Mouse (Mus musculus): Measurements from ENCODE around the gene Ninj2. TPM values are rescaled to one million over a fixed set of nuclear protein-coding genes. Genes with fewer than 3 reads are reported as not detected.

The Ninj2 gene
- polyA plus RNA-seq, 1 experiment from 2014 or later = not detected

DNA sequence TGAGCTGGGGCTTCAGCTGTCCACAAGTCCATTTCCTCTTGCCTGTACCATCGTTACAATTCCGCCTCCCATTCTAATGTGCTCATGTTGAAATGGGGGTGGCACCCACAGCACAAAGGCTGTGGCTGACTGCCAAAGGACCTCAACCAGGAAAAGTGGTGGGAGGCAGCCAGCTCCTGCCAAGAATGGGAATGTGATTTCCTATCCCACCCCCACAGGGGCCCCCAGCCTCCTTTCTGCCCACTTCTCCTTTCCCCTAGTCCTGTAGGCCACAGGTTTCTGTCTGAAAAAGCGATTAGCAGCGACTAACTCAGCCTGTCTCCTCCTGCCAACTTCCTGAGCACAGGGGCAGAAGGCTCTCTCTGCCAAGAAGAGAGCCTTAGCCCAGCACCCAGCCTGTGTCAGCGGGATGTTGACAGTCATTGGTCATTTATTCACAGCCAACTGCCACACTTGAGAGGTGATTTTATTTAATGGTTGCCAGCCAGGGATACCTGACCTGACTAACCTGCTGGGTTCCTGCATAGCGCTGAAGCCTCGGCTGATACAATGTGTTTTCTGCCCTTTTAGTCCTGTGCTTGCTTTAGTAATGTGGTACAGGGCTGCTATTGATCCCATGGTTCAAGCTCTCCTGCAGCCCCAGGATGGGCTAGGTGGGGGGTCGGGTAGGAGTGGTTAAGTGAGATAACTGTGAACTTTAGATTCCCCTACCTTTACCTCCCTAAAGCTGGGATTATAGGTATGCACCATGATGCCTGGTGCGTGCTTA is 66.2 kb downstream of the Ninj2 start:
- Histone ChIP-seq H3K4me2 (ENCODE audit: low read depth, low read length) (no peak overlapping the region), H3K27ac (replicated peaks; ENCODE audit: low read depth, low read length) (no peak overlapping the region), H3K36me3 (replicated peaks; ENCODE audit: control insufficient read depth, insufficient read depth, low read depth, low read length) (no peaks in the 10 kb centered on the region), H3K27me3 (ENCODE audit: control insufficient read depth, insufficient read depth, low read length) (no peaks in the 10 kb centered on the region), H3K4me3 (ENCODE audit: low read depth, low read length) (no peak overlapping the region), H3K9ac (replicated peaks; ENCODE audit: low read length) (no peak overlapping the region), H3K4me1 (ENCODE audit: control insufficient read depth, insufficient read depth, low read length) (no peaks in the 10 kb centered on the region), H3K9me3 (replicated peaks; ENCODE audit: control insufficient read depth, low read length) (no peaks in the 10 kb centered on the region)
- no peak for ATAC-seq (replicated peaks; ENCODE audit: insufficient number of reproducible peaks, low FRiP score, low TSS enrichment, low read depth)
- 62% methylated on average over 9 of the region's 9 CpGs for WGBS
- DNase-seq (ENCODE audit: low spot score) = no peak

- Histone ChIP-seq H3K4me1 (ENCODE audit: control insufficient read depth, insufficient read depth, low read length) (no peaks in the 10 kb centered on the region), H3K4me2 (ENCODE audit: low read depth, low read length) (no peak overlapping the region), H3K36me3 (replicated peaks; ENCODE audit: control insufficient read depth, insufficient read depth, low read depth, low read length) (no peaks in the 10 kb centered on the region), H3K9me3 (replicated peaks; ENCODE audit: control insufficient read depth, low read length) (no peaks in the 10 kb centered on the region), H3K9ac (replicated peaks; ENCODE audit: low read length) (no peak overlapping the region), H3K27me3 (ENCODE audit: control insufficient read depth, insufficient read depth, low read length) (no peaks in the 10 kb centered on the region), H3K4me3 (ENCODE audit: low read depth, low read length) (no peak overlapping the region), H3K27ac (replicated peaks; ENCODE audit: low read depth, low read length) (no peak overlapping the region)
- no peak for ATAC-seq (replicated peaks; ENCODE audit: insufficient number of reproducible peaks, low FRiP score, low TSS enrichment, low read depth)
- WGBS = 77% methylated on average over 6 of the region's 6 CpGs
- DNase-seq (ENCODE audit: low spot score) = no peak
Observed at GRCm38 (mm10) chr6:120162928-120163327, 69.8 kb downstream of the Ninj2 start.

DNA sequence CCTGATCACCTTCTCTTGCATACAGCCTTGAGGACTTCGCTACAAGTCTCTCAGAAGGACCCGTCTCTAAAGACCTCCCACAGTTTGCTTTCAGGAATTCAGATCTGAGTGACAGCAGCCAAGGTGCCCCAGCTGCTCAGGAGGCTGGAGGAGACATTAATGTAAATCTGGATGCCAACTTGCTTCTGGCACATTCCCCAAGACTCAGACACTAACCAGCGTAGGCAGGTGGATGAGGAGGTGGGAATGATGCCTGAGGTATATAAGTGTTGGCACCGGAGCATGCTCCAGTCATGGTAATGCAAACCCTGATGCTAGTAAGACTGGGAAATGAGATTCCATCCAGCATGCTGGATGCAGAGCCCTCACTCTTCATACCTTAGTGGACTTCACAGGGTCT is 71.6 kb downstream of the Ninj2 start:
- no peak overlapping the region for H3K27ac ChIP-seq (replicated peaks; ENCODE audit: low read depth, low read length)
- H3K4me1 ChIP-seq (ENCODE audit: control insufficient read depth, insufficient read depth, low read length) = no peaks in the 10 kb centered on the region
- no peaks in the 10 kb centered on the region for H3K27me3 ChIP-seq (ENCODE audit: control insufficient read depth, insufficient read depth, low read length)
- no peaks in the 10 kb centered on the region for H3K36me3 ChIP-seq (replicated peaks; ENCODE audit: control insufficient read depth, insufficient read depth, low read depth, low read length)
- ATAC-seq (replicated peaks; ENCODE audit: insufficient number of reproducible peaks, low FRiP score, low TSS enrichment, low read depth) = no peak
- no peaks in the 10 kb centered on the region for H3K9me3 ChIP-seq (replicated peaks; ENCODE audit: control insufficient read depth, low read length)
- H3K4me2 ChIP-seq (ENCODE audit: low read depth, low read length) = no peak overlapping the region
- DNase-seq (ENCODE audit: low spot score) = no peak
- no peak overlapping the region for H3K4me3 ChIP-seq (ENCODE audit: low read depth, low read length)
- H3K9ac ChIP-seq (replicated peaks; ENCODE audit: low read length) = no peak overlapping the region
- 86% methylated on average over 4 of the region's 4 CpGs for WGBS

DNA sequence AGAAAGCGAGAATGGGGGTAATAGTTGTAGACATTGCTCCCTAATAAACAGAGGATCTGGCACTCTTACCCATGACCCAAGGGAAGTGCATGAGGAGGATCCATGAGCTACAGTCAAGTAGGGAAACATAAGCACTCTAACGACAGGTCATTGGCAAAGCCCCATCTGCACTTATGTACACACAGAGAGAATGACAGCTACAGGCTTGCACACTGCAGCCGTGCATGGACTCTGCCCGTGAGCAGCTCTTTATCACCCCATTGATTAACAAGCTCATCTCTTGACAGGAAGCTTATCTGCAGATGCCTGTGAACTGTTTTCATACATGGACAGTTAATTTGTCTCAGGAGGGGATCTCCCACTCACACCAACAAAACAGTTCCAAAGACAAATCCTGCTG is 74.4 kb downstream of the Ninj2 start:
- H3K27ac ChIP-seq (replicated peaks; ENCODE audit: low read depth, low read length) = no peak overlapping the region
- no peak for ATAC-seq (replicated peaks; ENCODE audit: insufficient number of reproducible peaks, low FRiP score, low TSS enrichment, low read depth)
- H3K9me3 ChIP-seq (replicated peaks; ENCODE audit: control insufficient read depth, low read length) = no peaks in the 10 kb centered on the region
- H3K4me3 ChIP-seq (ENCODE audit: low read depth, low read length) = no peak overlapping the region
- no peak for DNase-seq (ENCODE audit: low spot score)
- WGBS = 82% methylated on average over 4 of the region's 4 CpGs
- H3K27me3 ChIP-seq (ENCODE audit: control insufficient read depth, insufficient read depth, low read length) = no peaks in the 10 kb centered on the region
- no peaks in the 10 kb centered on the region for H3K4me1 ChIP-seq (ENCODE audit: control insufficient read depth, insufficient read depth, low read length)
- no peak overlapping the region for H3K4me2 ChIP-seq (ENCODE audit: low read depth, low read length)
- no peak overlapping the region for H3K9ac ChIP-seq (replicated peaks; ENCODE audit: low read length)
- no peaks in the 10 kb centered on the region for H3K36me3 ChIP-seq (replicated peaks; ENCODE audit: control insufficient read depth, insufficient read depth, low read depth, low read length)

DNA sequence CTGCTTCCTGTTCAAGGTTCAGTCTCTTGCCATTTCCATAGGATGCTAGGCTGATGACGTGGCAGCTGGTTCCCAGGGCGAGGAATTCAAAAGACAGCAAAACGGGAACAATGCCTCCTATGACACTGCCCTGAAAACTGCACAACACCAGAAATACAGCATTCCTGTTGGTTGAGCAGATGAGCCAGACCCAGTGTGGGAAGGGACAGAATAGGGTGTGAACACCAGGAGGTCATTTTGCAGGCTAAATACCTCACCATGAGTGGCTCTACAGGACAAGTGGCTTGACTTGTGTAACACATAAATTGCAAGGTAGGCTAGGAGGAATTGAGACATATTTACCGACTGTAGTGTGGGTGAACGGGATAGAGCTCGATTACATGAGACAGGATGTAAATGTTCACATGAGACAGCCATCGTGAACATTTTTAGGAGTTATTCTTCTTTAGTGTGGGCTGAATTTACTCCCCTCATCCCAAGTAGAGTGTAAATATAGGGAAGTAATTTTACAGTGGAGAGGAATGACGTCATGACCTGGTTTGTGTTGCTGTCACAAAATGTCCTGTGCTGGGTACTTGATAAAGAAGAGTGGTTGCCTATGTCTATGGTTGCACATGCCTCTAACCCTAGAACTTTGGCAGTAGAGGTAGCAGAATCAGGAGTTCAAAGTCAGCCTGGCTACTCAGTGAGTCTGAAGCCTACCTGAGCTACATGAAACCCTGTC is 79.3 kb downstream of the Ninj2 start:
- Histone ChIP-seq H3K27me3 (ENCODE audit: control insufficient read depth, insufficient read depth, low read length) (no peaks in the 10 kb centered on the region), H3K27ac (replicated peaks; ENCODE audit: low read depth, low read length) (no peak overlapping the region), H3K4me3 (ENCODE audit: low read depth, low read length) (no peak overlapping the region), H3K4me1 (ENCODE audit: control insufficient read depth, insufficient read depth, low read length) (no peaks in the 10 kb centered on the region), H3K4me2 (ENCODE audit: low read depth, low read length) (no peak overlapping the region), H3K36me3 (replicated peaks; ENCODE audit: control insufficient read depth, insufficient read depth, low read depth, low read length) (no peaks in the 10 kb centered on the region), H3K9me3 (replicated peaks; ENCODE audit: control insufficient read depth, low read length) (no peaks in the 10 kb centered on the region), H3K9ac (replicated peaks; ENCODE audit: low read length) (no peak overlapping the region)
- WGBS = 85% methylated on average over 8 of the region's 8 CpGs
- ATAC-seq (replicated peaks; ENCODE audit: insufficient number of reproducible peaks, low FRiP score, low TSS enrichment, low read depth) (no peak), DNase-seq (ENCODE audit: low spot score) (no peak)

DNA sequence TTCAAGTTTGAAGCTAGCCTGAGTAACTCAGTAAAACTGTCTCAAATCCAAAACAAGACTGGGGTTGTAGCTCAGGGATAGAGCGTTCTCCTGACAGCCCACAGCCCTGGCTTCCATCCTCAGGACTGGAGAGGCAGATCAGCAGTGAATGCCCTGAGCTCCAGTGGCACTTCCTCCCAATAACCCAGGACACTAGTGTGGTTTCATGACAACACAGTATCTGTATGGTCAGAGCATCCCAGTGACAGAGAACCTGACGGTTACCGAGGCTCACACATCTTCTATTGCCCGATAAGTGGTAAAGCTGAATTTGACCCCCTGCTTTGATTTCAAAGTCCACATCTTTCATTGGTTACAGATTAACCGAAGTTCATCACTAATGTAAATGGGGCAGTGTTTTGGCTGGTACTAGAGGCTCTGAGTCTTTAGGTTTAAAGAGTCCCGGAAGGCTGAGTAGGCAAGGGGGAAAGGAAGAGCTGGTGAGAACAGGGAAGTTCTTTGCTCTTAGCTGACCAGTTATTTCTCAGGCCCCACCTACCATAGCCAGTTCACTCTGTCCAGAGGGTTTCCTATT is 81.0 kb downstream of the Ninj2 start:
- Histone ChIP-seq H3K4me2 (ENCODE audit: low read depth, low read length) (no peak overlapping the region), H3K4me3 (ENCODE audit: low read depth, low read length) (no peak overlapping the region), H3K36me3 (replicated peaks; ENCODE audit: control insufficient read depth, insufficient read depth, low read depth, low read length) (no peaks in the 10 kb centered on the region), H3K4me1 (ENCODE audit: control insufficient read depth, insufficient read depth, low read length) (no peaks in the 10 kb centered on the region), H3K9me3 (replicated peaks; ENCODE audit: control insufficient read depth, low read length) (no peaks in the 10 kb centered on the region), H3K9ac (replicated peaks; ENCODE audit: low read length) (no peak overlapping the region), H3K27me3 (ENCODE audit: control insufficient read depth, insufficient read depth, low read length) (no peaks in the 10 kb centered on the region), H3K27ac (replicated peaks; ENCODE audit: low read depth, low read length) (no peak overlapping the region)
- ATAC-seq (replicated peaks; ENCODE audit: insufficient number of reproducible peaks, low FRiP score, low TSS enrichment, low read depth) (no peak), DNase-seq (ENCODE audit: low spot score) (no peak)
- WGBS = 85% methylated on average over 6 of the region's 6 CpGs

- Histone ChIP-seq H3K27me3 (ENCODE audit: control insufficient read depth, insufficient read depth, low read length) (no peaks in the 10 kb centered on the region), H3K9ac (replicated peaks; ENCODE audit: low read length) (no peak overlapping the region), H3K9me3 (replicated peaks; ENCODE audit: control insufficient read depth, low read length) (no peaks in the 10 kb centered on the region), H3K4me1 (ENCODE audit: control insufficient read depth, insufficient read depth, low read length) (no peaks in the 10 kb centered on the region), H3K4me2 (ENCODE audit: low read depth, low read length) (no peak overlapping the region), H3K4me3 (ENCODE audit: low read depth, low read length) (no peak overlapping the region), H3K27ac (replicated peaks; ENCODE audit: low read depth, low read length) (no peak overlapping the region; the same call in 1 of the 2 replicates), H3K36me3 (replicated peaks; ENCODE audit: control insufficient read depth, insufficient read depth, low read depth, low read length) (no peaks in the 10 kb centered on the region)
- DNase-seq (ENCODE audit: low spot score) = no peak
- ATAC-seq (replicated peaks; ENCODE audit: insufficient number of reproducible peaks, low FRiP score, low TSS enrichment, low read depth) = peak; percentile 62; the same call in 1 of the 2 replicates
- 72% methylated on average over 7 of the region's 7 CpGs for WGBS
Observed at GRCm38 (mm10) chr6:120174602-120175115, 81.5 kb downstream of the Ninj2 start.

DNA sequence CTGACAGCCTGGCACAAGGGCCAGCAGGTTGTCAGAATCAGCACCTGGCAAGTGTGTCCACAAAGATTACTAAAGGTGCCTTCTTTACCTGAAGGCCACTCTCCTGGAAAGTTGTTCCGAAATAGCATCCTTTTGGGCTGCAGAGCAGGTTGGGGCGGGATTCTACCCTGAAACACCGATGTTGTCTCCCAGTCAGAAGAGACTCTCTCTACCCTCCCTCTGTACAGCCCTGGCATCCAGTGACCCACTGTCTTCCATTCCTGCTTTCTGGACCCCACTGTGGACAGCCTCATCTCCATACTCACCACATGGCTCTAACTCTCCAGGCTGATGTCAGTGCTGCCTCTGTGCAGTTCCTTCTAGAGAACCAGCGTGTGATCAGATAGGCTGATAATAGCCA is 82.5 kb downstream of the Ninj2 start:
- Histone ChIP-seq H3K9ac (replicated peaks; ENCODE audit: low read length) (no peak overlapping the region), H3K9me3 (replicated peaks; ENCODE audit: control insufficient read depth, low read length) (no peaks in the 10 kb centered on the region), H3K27me3 (ENCODE audit: control insufficient read depth, insufficient read depth, low read length) (no peaks in the 10 kb centered on the region), H3K27ac (replicated peaks; ENCODE audit: low read depth, low read length) (no peak overlapping the region), H3K4me2 (ENCODE audit: low read depth, low read length) (no peak overlapping the region), H3K4me3 (ENCODE audit: low read depth, low read length) (no peak overlapping the region), H3K4me1 (ENCODE audit: control insufficient read depth, insufficient read depth, low read length) (no peaks in the 10 kb centered on the region), H3K36me3 (replicated peaks; ENCODE audit: control insufficient read depth, insufficient read depth, low read depth, low read length) (no peaks in the 10 kb centered on the region)
- 98% methylated on average over 4 of the region's 4 CpGs for WGBS
- ATAC-seq (replicated peaks; ENCODE audit: insufficient number of reproducible peaks, low FRiP score, low TSS enrichment, low read depth) (no peak), DNase-seq (ENCODE audit: low spot score) (no peak)
